Mouse (Mus musculus) intestine, embryonic 14.5 days (tissue): ENCODE data around the gene Ddr1. TPM values are rescaled to one million over a fixed set of nuclear protein-coding genes. Genes with fewer than 3 reads are reported as not detected.

Source experiments
- ATAC-seq: fragments of 200-750 bp; cut with Nextera tagmentation; replicated peaks from 2 replicates; pipeline ENCODE4 v1.8.0; 2017; ENCODE audit warnings: low read depth, moderate number of reproducible peaks, moderate TSS enrichment, moderate library complexity; ENCODE audit not compliant: low FRiP score, low TSS enrichment
- DNase-seq: peaks from one replicate; pipeline ENCODE4 v3.0.0-alpha.2; 2018; ENCODE audit warnings: low spot score
- H3K27ac ChIP-seq: fragments of 300-500 bp; sonication (generic); 2 replicates; pipeline ENCODE4 v1.5.1; 2014; ENCODE audit warnings: low read depth, mild to moderate bottlenecking, control low read depth
- H3K27me3 ChIP-seq: fragments of 300-500 bp; sonication (generic); replicated peaks from 2 replicates; pipeline ENCODE4 v1.6.1; 2014; ENCODE audit warnings: low read length, control low read depth; ENCODE audit not compliant: control insufficient read depth, insufficient read depth
- H3K36me3 ChIP-seq: fragments of 300-500 bp; sonication (generic); 2 replicates; pipeline ENCODE4 v1.6.1; 2014; ENCODE audit warnings: low read length, control low read depth; ENCODE audit not compliant: control insufficient read depth, insufficient read depth
- H3K4me1 ChIP-seq: fragments of 300-500 bp; sonication (generic); replicated peaks from 2 replicates; pipeline ENCODE4 v1.6.1; 2014; ENCODE audit warnings: low read length, control low read depth, mixed read lengths; ENCODE audit not compliant: control insufficient read depth, insufficient read depth
- H3K4me2 ChIP-seq: fragments of 300-500 bp; sonication (generic); 2 replicates; pipeline ENCODE4 v1.6.1; 2014; ENCODE audit warnings: low read length
- H3K4me3 ChIP-seq: fragments of 300-500 bp; sonication (generic); 2 replicates; pipeline ENCODE4 v1.5.1; 2014; ENCODE audit warnings: low read depth, low read length, control low read depth, mixed read lengths
- H3K9ac ChIP-seq: fragments of 300-500 bp; sonication (generic); 2 replicates; pipeline ENCODE4 v1.6.1; 2014; ENCODE audit warnings: mild to moderate bottlenecking, low read length
- H3K9me3 ChIP-seq: fragments of 300-500 bp; sonication (generic); 2 replicates; pipeline ENCODE4 v1.6.1; 2016; ENCODE audit warnings: low read length, control low read depth; ENCODE audit not compliant: control insufficient read depth
- WGBS: fragments of 180-500 bp; shearing (Covaris S2); extraction: QIAGEN DNeasy Blood & Tissue Kit; methylation state at CpG from one replicate; pipeline ENCODE4 v1.1.7; 2014; 5-methylcytosine and 5-hydroxymethylcytosine counted together
- polyA plus RNA-seq: library from polyadenylated mRNA; unstranded; fragments of >200 nt; fragmentation: Nextera tagmentation; extraction: Ambion mirVana; gene quantifications from 2 replicates; pipeline ENCODE4 v1.2.1, GENCODE M21; 2014

Gene Ddr1
- polyA plus RNA-seq, 1 experiment from 2014 or later: 45.1 TPM

- H3K4me1 ChIP-seq: peaks cover 14% of the 10 kb centered on the region
- no peaks in the 10 kb centered on the region for H3K36me3 ChIP-seq
- no peaks in the 10 kb centered on the region for H3K9me3 ChIP-seq
- WGBS: 28% methylated on average over 8 of the region's 8 CpGs
- H3K9ac ChIP-seq: no peak overlapping the region
- ATAC-seq (peak; percentile 70), DNase-seq (no peak)
- H3K4me2 ChIP-seq: no peak overlapping the region
- no peak overlapping the region for H3K4me3 ChIP-seq
- peak overlapping the region; percentile 61; the same call in 1 of the 2 replicates for H3K27ac ChIP-seq
- no peaks in the 10 kb centered on the region for H3K27me3 ChIP-seq
These were observed 6.4 kb upstream of the Ddr1 start for GRCm38 (mm10) chr17:35710705-35711347.

DNA sequence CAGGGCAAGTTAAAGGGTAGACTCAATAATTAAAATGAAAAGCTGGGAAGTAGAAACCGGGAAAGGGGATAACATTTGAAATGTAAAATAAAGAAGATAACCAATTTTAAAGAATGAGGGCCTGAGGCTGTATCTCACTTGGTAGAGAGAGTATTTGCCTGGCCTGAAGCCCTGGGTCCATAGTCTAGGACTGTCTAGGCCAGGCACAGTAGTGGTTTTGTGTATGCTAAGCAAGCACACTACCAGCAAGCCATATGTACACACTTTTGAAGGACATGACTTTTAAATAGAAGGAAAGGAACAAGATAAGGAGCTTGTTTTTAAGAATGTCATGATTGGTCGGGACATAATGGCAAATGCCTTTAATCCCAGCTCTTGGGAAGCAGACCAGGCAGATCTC lies 4.2 kb upstream of the Ddr1 start:
- H3K27me3 ChIP-seq: no peaks in the 10 kb centered on the region
- H3K4me3 ChIP-seq: no peak overlapping the region
- DNase-seq: no peak
- H3K9ac ChIP-seq: no peak overlapping the region
- H3K4me2 ChIP-seq: no peak overlapping the region
- WGBS: 66% methylated on average over 2 of the region's 2 CpGs
- H3K9me3 ChIP-seq: no peaks in the 10 kb centered on the region
- peaks cover 14% of the 10 kb centered on the region for H3K4me1 ChIP-seq
- no peaks in the 10 kb centered on the region for H3K36me3 ChIP-seq
- no peak for ATAC-seq
- no peak overlapping the region for H3K27ac ChIP-seq

DNA sequence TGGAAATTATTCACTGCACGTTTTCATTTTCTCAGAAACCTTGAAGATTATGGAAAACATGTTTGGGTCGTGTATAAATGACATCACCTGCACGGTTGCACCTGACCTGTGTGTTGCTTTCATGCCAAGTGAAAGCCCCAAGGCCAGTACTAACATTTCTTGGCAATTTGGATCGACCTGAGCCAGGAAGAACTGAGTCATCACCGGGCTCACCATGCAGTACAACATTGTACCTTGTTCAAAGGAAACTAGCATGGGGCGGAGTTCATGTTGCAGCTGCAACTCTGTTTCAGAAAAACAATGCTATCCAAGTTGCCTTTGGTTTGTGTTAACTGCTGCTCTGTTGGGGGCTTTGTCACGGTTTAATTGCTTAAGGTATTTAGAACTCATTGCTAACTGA lies 3.5 kb upstream of the Ddr1 start:
- ATAC-seq: no peak
- no peak overlapping the region for H3K27ac ChIP-seq

GRCm38 (mm10) chr17:35705836-35706235 lies 1.4 kb upstream of the Ddr1 start:
- peaks cover 18% of the 10 kb centered on the region for H3K4me1 ChIP-seq
- DNase-seq: peak; percentile 75
- no peaks in the 10 kb centered on the region for H3K27me3 ChIP-seq
- no peak overlapping the region for H3K9ac ChIP-seq
- H3K4me2 ChIP-seq: no peak overlapping the region
- WGBS: 35% methylated on average over 4 of the region's 4 CpGs
- no peak for ATAC-seq
- no peaks in the 10 kb centered on the region for H3K36me3 ChIP-seq
- H3K4me3 ChIP-seq: no peak overlapping the region
- no peak overlapping the region for H3K27ac ChIP-seq
- no peaks in the 10 kb centered on the region for H3K9me3 ChIP-seq

More for the DNA sequence above, 3.5 kb upstream of the Ddr1 start:
- Histone ChIP-seq H3K9ac (no peak overlapping the region), H3K36me3 (no peaks in the 10 kb centered on the region), H3K4me2 (no peak overlapping the region), H3K4me3 (no peak overlapping the region), H3K27me3 (no peaks in the 10 kb centered on the region), H3K4me1 (peaks cover 16% of the 10 kb centered on the region), H3K9me3 (no peaks in the 10 kb centered on the region)
- 71% methylated on average over 7 of the region's 7 CpGs for WGBS
- no peak for DNase-seq

DNA sequence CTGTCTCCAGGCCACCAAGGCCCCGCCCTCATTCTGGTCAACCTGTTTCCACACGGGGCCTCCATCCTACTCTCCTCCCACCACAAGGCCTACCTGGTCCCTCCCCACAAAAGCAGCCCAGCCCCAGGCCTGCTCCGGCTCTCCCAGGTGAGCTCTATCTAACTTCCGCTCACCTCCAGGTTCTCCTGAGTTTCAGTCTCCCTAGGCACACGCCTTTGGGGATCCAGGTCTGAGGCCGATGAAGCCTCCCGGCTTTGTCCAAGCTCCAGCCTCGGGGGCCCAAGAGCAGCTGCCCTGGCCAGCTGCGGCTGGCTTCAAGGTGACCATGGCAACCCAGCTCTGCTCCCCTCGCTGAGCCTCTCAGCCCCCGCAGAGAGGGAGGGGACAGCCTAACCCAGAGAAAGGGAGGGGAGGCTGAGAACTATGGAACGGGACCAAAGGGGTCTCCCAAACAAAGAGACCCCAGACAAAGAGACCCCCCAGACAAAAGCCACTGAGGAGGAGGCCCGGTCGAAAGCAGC lies 610 bp downstream of the Ddr1 start:
- 0 out of 2 replicates have a peak, but pooled peaks have one; percentile 9 for ATAC-seq
- Histone ChIP-seq H3K27ac (peak overlapping the region; percentile 93), H3K9me3 (no peaks in the 10 kb centered on the region), H3K4me2 (peak overlapping the region; percentile 54), H3K9ac (peak overlapping the region; percentile 40), H3K4me1 (peaks cover 18% of the 10 kb centered on the region), H3K4me3 (peak overlapping the region; percentile 34), H3K27me3 (no peaks in the 10 kb centered on the region), H3K36me3 (no peaks in the 10 kb centered on the region)
- 2% methylated on average over 14 of the region's 14 CpGs for WGBS
- peak; percentile 79 for DNase-seq

GRCm38 (mm10) chr17:35703065-35703464 lies 1.4 kb downstream of the Ddr1 start:
- Histone ChIP-seq H3K4me3 (peak overlapping the region; percentile 62), H3K4me2 (peak overlapping the region; percentile 78), H3K9me3 (no peaks in the 10 kb centered on the region), H3K27me3 (no peaks in the 10 kb centered on the region), H3K27ac (peak overlapping the region; percentile 96), H3K9ac (peak overlapping the region; percentile 60; the same call in 1 of the 2 replicates), H3K36me3 (no peaks in the 10 kb centered on the region), H3K4me1 (peaks cover 25% of the 10 kb centered on the region)
- ATAC-seq (no peak), DNase-seq (no peak)
- WGBS: 27% methylated on average over 2 of the region's 2 CpGs

DNA sequence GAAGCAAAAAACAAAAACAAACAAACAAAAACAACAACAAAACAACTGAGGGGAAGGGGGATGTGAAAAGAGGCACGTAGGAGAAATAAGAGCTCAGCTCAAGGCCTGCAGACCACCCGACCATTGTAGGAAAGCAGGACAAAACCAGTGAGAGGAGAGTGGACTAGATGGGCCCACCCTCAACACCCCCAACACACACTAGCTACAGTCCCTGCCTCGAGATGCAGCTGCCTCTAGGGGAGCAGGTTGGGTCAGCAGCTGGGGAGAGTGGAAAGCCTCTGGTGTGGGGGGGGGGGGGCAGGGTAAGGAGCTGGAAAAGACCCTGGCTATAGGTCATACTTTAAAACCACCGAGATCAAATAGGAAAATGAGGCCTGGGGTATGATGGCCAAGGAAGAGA lies 1.8 kb downstream of the Ddr1 start:
- WGBS: 26% methylated on average over 4 of the region's 4 CpGs
- no peak for ATAC-seq
- Histone ChIP-seq H3K4me3 (peak overlapping the region; percentile 62), H3K27me3 (no peaks in the 10 kb centered on the region), H3K4me2 (peak overlapping the region; percentile 78), H3K4me1 (peaks cover 27% of the 10 kb centered on the region), H3K27ac (peak overlapping the region; percentile 96), H3K36me3 (no peaks in the 10 kb centered on the region), H3K9ac (peak overlapping the region; percentile 60), H3K9me3 (no peaks in the 10 kb centered on the region)
- no peak for DNase-seq

DNA sequence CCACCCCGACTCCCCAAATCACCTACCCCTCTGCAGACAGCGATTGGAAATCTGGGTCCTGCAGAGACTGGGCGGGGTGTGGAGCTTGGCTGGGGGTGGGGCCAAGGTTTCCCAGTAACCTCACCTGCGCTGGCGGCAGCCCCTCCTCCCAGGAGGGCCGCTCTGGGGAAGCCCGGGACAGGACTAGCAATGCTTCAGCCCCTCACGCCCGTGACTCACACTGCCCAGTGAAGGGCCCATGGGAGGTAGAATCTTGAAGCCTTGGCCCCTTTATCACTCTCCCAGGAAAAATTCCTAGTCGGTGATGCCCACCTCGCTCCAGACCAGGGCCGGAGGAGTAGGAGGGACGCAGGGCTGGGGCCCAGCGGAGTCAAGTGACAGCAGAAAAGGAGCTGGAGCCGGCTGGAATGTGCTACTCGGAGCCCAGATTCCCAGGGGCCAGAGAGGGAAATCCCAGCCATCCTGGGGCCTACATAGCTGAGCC lies 2.4 kb downstream of the Ddr1 start:
- H3K27me3 ChIP-seq: no peaks in the 10 kb centered on the region

More for the DNA sequence above, 2.4 kb downstream of the Ddr1 start:
- H3K4me2 ChIP-seq: peak overlapping the region; percentile 78
- peak overlapping the region; percentile 60 for H3K9ac ChIP-seq
- ATAC-seq (peak; percentile 22; the same call in 1 of the 2 replicates), DNase-seq (peak; percentile 84)
- peaks cover 33% of the 10 kb centered on the region for H3K4me1 ChIP-seq
- peak overlapping the region; percentile 96 for H3K27ac ChIP-seq
- H3K9me3 ChIP-seq: no peaks in the 10 kb centered on the region
- WGBS: 4% methylated on average over 16 of the region's 16 CpGs
- peak overlapping the region; percentile 62 for H3K4me3 ChIP-seq
- H3K36me3 ChIP-seq: no peaks in the 10 kb centered on the region
